Mouse (Mus musculus) forebrain, postnatal 0 days (tissue): ENCODE measurements at regions not wholly inside any gene's neighbourhood (a gene's known extent, or its start where the extent isn't known, plus 50 kb on each side); places are given as distances from the start of the nearest gene placed in this dataset.
A peak's percentile ranks its signal among the peaks of the same experiment; 100 is the strongest.

Source experiments
- ATAC-seq: fragments of 200-750 bp; cut with Nextera tagmentation; 2 replicates; pipeline ENCODE4 v1.8.0; 2017; ENCODE audit warnings: mild to moderate bottlenecking, moderate library complexity
- DNase-seq: peaks from one replicate; pipeline ENCODE4 v3.0.0-alpha.2; 2015
- H3K27ac ChIP-seq: fragments of 300-500 bp; sonication (generic); 2 replicates; pipeline ENCODE4 v1.5.1; 2014; ENCODE audit warnings: low read depth, mild to moderate bottlenecking, antibody characterized with exemption, low read length, moderate library complexity, mixed read lengths
- H3K27me3 ChIP-seq: fragments of 300-500 bp; sonication (generic); 2 replicates; pipeline ENCODE4 v1.6.1; 2014; ENCODE audit warnings: mild to moderate bottlenecking, low read length, mixed read lengths; ENCODE audit not compliant: insufficient read depth
- H3K36me3 ChIP-seq: fragments of 300-500 bp; sonication (generic); 2 replicates; pipeline ENCODE4 v1.6.1; 2014; ENCODE audit warnings: mild to moderate bottlenecking, moderate library complexity; ENCODE audit not compliant: insufficient read depth
- H3K4me1 ChIP-seq: fragments of 300-500 bp; sonication (generic); 2 replicates; pipeline ENCODE4 v1.6.1; 2014; ENCODE audit warnings: antibody characterized with exemption; ENCODE audit not compliant: insufficient read depth
- H3K4me2 ChIP-seq: fragments of 300-500 bp; sonication (generic); 2 replicates; pipeline ENCODE4 v1.6.1; 2014; ENCODE audit warnings: low read depth, mild to moderate bottlenecking, moderate library complexity
- H3K4me3 ChIP-seq: fragments of 300-500 bp; sonication (generic); 2 replicates; pipeline ENCODE4 v1.5.1; 2014; ENCODE audit warnings: low read depth, low read length, mixed read lengths
- H3K9ac ChIP-seq: fragments of 300-500 bp; sonication (generic); 2 replicates; pipeline ENCODE4 v1.6.1; 2014; ENCODE audit warnings: mild to moderate bottlenecking
- H3K9me3 ChIP-seq: fragments of 300-500 bp; sonication (generic); 2 replicates; pipeline ENCODE4 v1.6.1; 2016; ENCODE audit warnings: low read length
- CTCF ChIP-seq: sonication (generic); IDR thresholded peaks from 2 replicates; pipeline ENCODE4 v1.5.1; 2016; ENCODE audit warnings: antibody characterized with exemption, control low read depth, low read depth
- WGBS: fragments of 180-500 bp; shearing (Covaris S2); extraction: QIAGEN DNeasy Blood & Tissue Kit; methylation state at CpG from one replicate; pipeline ENCODE4 v1.1.7; 2014; 5-methylcytosine and 5-hydroxymethylcytosine counted together

- Histone ChIP-seq H3K9ac (no peak overlapping the region), H3K27me3 (no peaks in the 10 kb centered on the region), H3K4me1 (peaks cover 8% of the 10 kb centered on the region), H3K9me3 (no peaks in the 10 kb centered on the region), H3K4me3 (no peak overlapping the region), H3K36me3 (no peaks in the 10 kb centered on the region), H3K4me2 (no peak overlapping the region), H3K27ac (no peak overlapping the region)
- 36% methylated on average over 10 of the region's 10 CpGs for WGBS
- ATAC-seq = no peak
- peak; percentile 31 for DNase-seq
- no peak for TF ChIP-seq CTCF
Observed at GRCm38 (mm10) chr1:193859257-193860125, 489.4 kb upstream of the Camk1g start.

GRCm38 (mm10) chr1:193847922-193848321, 477.8 kb upstream of the Camk1g start:
- H3K4me3 ChIP-seq = no peak overlapping the region
- H3K36me3 ChIP-seq = no peaks in the 10 kb centered on the region
- no peak for DNase-seq
- no peak overlapping the region for H3K4me2 ChIP-seq
- ATAC-seq = no peak
- H3K27ac ChIP-seq = no peak overlapping the region
- WGBS = 48% methylated on average over 5 of the region's 5 CpGs
- no peaks in the 10 kb centered on the region for H3K4me1 ChIP-seq
- no peaks in the 10 kb centered on the region for H3K27me3 ChIP-seq
- H3K9me3 ChIP-seq = no peaks in the 10 kb centered on the region
- TF ChIP-seq CTCF = no peak
- no peak overlapping the region for H3K9ac ChIP-seq

GRCm38 (mm10) chr1:193844868-193845267, 474.8 kb upstream of the Camk1g start:
- ATAC-seq (no peak), DNase-seq (no peak)

GRCm38 (mm10) chr1:193844461-193844860, 474.4 kb upstream of the Camk1g start:
- no peaks in the 10 kb centered on the region for H3K9me3 ChIP-seq
- DNase-seq (no peak), ATAC-seq (no peak)
- no peak overlapping the region for H3K27ac ChIP-seq
- 84% methylated on average over 1 of the region's 1 CpGs for WGBS
- no peaks in the 10 kb centered on the region for H3K27me3 ChIP-seq
- H3K4me3 ChIP-seq = no peak overlapping the region
- H3K4me1 ChIP-seq = no peaks in the 10 kb centered on the region
- TF ChIP-seq CTCF = no peak
- H3K9ac ChIP-seq = no peak overlapping the region
- no peaks in the 10 kb centered on the region for H3K36me3 ChIP-seq
- no peak overlapping the region for H3K4me2 ChIP-seq

More at GRCm38 (mm10) chr1:193844868-193845267, 474.8 kb upstream of the Camk1g start:
- Histone ChIP-seq H3K4me2 (no peak overlapping the region), H3K27me3 (no peaks in the 10 kb centered on the region), H3K4me1 (no peaks in the 10 kb centered on the region), H3K9ac (no peak overlapping the region), H3K9me3 (no peaks in the 10 kb centered on the region), H3K27ac (no peak overlapping the region), H3K4me3 (no peak overlapping the region), H3K36me3 (no peaks in the 10 kb centered on the region)
- no peak for TF ChIP-seq CTCF

GRCm38 (mm10) chr1:193800998-193801397, 430.9 kb upstream of the Camk1g start:
- 82% methylated on average over 3 of the region's 3 CpGs for WGBS
- TF ChIP-seq CTCF = no peak

GRCm38 (mm10) chr1:193790579-193790978, 420.5 kb upstream of the Camk1g start:
- Histone ChIP-seq H3K27ac (no peak overlapping the region), H3K27me3 (no peaks in the 10 kb centered on the region), H3K36me3 (no peaks in the 10 kb centered on the region), H3K9me3 (no peaks in the 10 kb centered on the region), H3K9ac (no peak overlapping the region), H3K4me2 (no peak overlapping the region), H3K4me1 (no peaks in the 10 kb centered on the region), H3K4me3 (no peak overlapping the region)
- no peak for TF ChIP-seq CTCF
- DNase-seq (peak; percentile 23), ATAC-seq (peak; percentile 68; the same call in 1 of the 2 replicates)
- WGBS = 27% methylated on average over 2 of the region's 2 CpGs

More at GRCm38 (mm10) chr1:193800998-193801397, 430.9 kb upstream of the Camk1g start:
- no peak overlapping the region for H3K4me3 ChIP-seq
- no peak overlapping the region for H3K27ac ChIP-seq
- H3K4me2 ChIP-seq = no peak overlapping the region
- ATAC-seq (no peak), DNase-seq (no peak)
- H3K36me3 ChIP-seq = no peaks in the 10 kb centered on the region
- no peak overlapping the region for H3K9ac ChIP-seq
- H3K4me1 ChIP-seq = no peaks in the 10 kb centered on the region
- no peaks in the 10 kb centered on the region for H3K27me3 ChIP-seq
- no peaks in the 10 kb centered on the region for H3K9me3 ChIP-seq

- ATAC-seq (no peak), DNase-seq (no peak)
- Histone ChIP-seq H3K27ac (no peak overlapping the region), H3K36me3 (no peaks in the 10 kb centered on the region), H3K27me3 (no peaks in the 10 kb centered on the region), H3K4me1 (no peaks in the 10 kb centered on the region), H3K4me3 (no peak overlapping the region), H3K9ac (no peak overlapping the region), H3K9me3 (no peaks in the 10 kb centered on the region), H3K4me2 (no peak overlapping the region)
- no peak for TF ChIP-seq CTCF
- WGBS = 79% methylated on average over 2 of the region's 2 CpGs
Observed at GRCm38 (mm10) chr1:193788496-193788895, 418.4 kb upstream of the Camk1g start.
